Mouse (Mus musculus) bone marrow, adult 2 months (tissue): Measurements from ENCODE around the gene Bbs5.
A peak's percentile ranks its signal among the peaks of the same experiment; 100 is the strongest.

Experiments used
- CTCF ChIP-seq: fragments of 200-500 bp; IDR thresholded peaks from 2 replicates; pipeline ENCODE4 v1.5.1; 2011; ENCODE audit warnings: low read length, control low read depth; ENCODE audit not compliant: control insufficient read depth, insufficient read depth
- POLR2A ChIP-seq: fragments of 200-500 bp; IDR thresholded peaks from 2 replicates; pipeline ENCODE4 v1.6.1; 2011; ENCODE audit warnings: low read depth, mild to moderate bottlenecking, control low read depth, low read length, borderline replicate concordance; ENCODE audit not compliant: control insufficient read depth

DNA sequence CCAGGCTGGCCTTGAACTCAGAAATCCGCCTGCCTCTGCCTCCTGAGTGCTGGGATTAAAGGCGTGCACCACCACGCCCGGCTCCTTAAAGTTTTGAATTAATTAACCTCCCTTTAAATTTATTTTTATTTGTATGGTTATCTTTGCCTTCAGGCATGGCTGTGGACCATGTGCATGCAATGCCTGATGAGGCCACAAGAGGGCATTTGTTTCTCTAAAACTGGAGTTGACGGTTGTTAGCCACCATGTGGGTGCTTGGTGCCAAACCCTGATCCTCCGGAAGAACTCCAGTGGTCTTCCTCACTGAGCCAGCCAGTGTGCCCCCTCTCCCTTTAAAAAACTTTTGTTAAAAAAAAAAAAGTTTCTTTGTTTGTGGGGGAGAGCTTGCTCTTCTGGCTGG is 11.2 kb upstream of the Bbs5 start:
- peak; percentile 47 for TF ChIP-seq CTCF
- no peak for TF ChIP-seq POLR2A
